Mouse (Mus musculus) embryonic facial prominence, embryonic 13.5 days (tissue): Measurements from ENCODE around the gene Npc1l1. TPM values are rescaled to one million over a fixed set of nuclear protein-coding genes. Genes with fewer than 3 reads are reported as not detected.
"Not testable (repeated sequence)": the region's sequence is repeated elsewhere in the genome, so short reads cannot be mapped to it uniquely, and the experiment has no call there.

ENCODE experiments used
- ATAC-seq: fragments of 200-750 bp; cut with Nextera tagmentation; 2 replicates; pipeline ENCODE4 v1.8.0; 2017; ENCODE audit warnings: low read depth; ENCODE audit not compliant: insufficient number of reproducible peaks, insufficient read depth, low FRiP score, low TSS enrichment
- H3K27ac ChIP-seq: fragments of 300-500 bp; sonication (generic); 2 replicates; pipeline ENCODE4 v1.5.1; 2015; ENCODE audit warnings: moderate library complexity, mild to moderate bottlenecking, inconsistent platforms
- H3K27me3 ChIP-seq: fragments of 300-500 bp; sonication (generic); 2 replicates; pipeline ENCODE4 v1.6.1; 2015; ENCODE audit warnings: mild to moderate bottlenecking, inconsistent platforms
- H3K36me3 ChIP-seq: fragments of 300-500 bp; sonication (generic); 2 replicates; pipeline ENCODE4 v1.6.1; 2015; ENCODE audit warnings: mild to moderate bottlenecking, inconsistent platforms
- H3K4me1 ChIP-seq: fragments of 300-500 bp; sonication (generic); 2 replicates; pipeline ENCODE4 v1.6.1; 2015; ENCODE audit warnings: inconsistent platforms
- H3K4me2 ChIP-seq: fragments of 300-500 bp; sonication (generic); 2 replicates; pipeline ENCODE4 v1.6.1; 2015; ENCODE audit warnings: moderate library complexity, mild to moderate bottlenecking, inconsistent platforms
- H3K4me3 ChIP-seq: fragments of 300-500 bp; sonication (generic); 2 replicates; pipeline ENCODE4 v1.5.1; 2015; ENCODE audit warnings: mild to moderate bottlenecking, inconsistent platforms
- H3K9ac ChIP-seq: fragments of 300-500 bp; sonication (generic); 2 replicates; pipeline ENCODE4 v1.6.1; 2015; ENCODE audit warnings: mild to moderate bottlenecking, inconsistent platforms
- H3K9me3 ChIP-seq: fragments of 300-500 bp; sonication (generic); 2 replicates; pipeline ENCODE4 v1.6.1; 2016; ENCODE audit warnings: inconsistent platforms
- WGBS: fragments of 180-500 bp; shearing (Covaris S2); methylation state at CpG from one replicate; pipeline ENCODE4 v1.1.7; 2015; ENCODE audit warnings: mixed read lengths; 5-methylcytosine and 5-hydroxymethylcytosine counted together
- polyA plus RNA-seq: library from polyadenylated mRNA; unstranded; fragments of >200 nt; fragmentation: Nextera tagmentation; extraction: Ambion mirVana; gene quantifications from 2 replicates; pipeline ENCODE4 v1.2.1, GENCODE M21; 2015

Npc1l1 gene
- 0.04 and 0.48 TPM in 2 replicates for polyA plus RNA-seq

DNA sequence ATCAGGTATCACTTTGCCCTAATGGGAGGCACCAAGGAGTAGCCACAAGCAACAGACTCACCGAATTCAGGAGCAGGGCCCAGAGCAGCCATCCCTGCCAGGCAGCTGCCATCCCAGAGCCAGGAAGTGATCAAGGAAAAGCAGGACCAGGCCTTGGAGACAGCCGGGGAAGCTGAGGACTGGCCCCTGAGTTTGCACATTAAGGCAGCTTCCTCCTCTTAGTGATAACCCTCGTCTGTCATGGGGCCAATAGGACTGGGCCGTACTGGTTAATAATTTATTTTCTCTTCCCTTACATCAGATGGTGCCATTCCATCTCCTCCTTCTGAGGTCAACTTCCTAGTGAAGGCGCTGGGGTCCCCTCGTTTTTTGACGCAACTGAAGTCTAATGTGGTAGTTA is at the start of gene Npc1l1:
Gene Npc1l1 (minus strand): TSS at position 132 of the 400 bp plus-strand sequence.
- WGBS: 86% methylated on average over 7 of the region's 7 CpGs
- no peak within 1 kb of the TSS for H3K4me3 ChIP-seq
- no peaks in the 10 kb centered on the region for H3K27me3 ChIP-seq
- H3K4me1 ChIP-seq: no peaks in the 10 kb centered on the region
- no peak for ATAC-seq
- no peaks in the 10 kb centered on the region for H3K36me3 ChIP-seq
- peaks cover 7% of the 10 kb centered on the region; the same call in 1 of the 2 replicates for H3K9me3 ChIP-seq
- H3K4me2 ChIP-seq: no peak within 1 kb of the TSS
- H3K27ac ChIP-seq: no peak within 1 kb of the TSS
- no peak within 1 kb of the TSS for H3K9ac ChIP-seq

DNA sequence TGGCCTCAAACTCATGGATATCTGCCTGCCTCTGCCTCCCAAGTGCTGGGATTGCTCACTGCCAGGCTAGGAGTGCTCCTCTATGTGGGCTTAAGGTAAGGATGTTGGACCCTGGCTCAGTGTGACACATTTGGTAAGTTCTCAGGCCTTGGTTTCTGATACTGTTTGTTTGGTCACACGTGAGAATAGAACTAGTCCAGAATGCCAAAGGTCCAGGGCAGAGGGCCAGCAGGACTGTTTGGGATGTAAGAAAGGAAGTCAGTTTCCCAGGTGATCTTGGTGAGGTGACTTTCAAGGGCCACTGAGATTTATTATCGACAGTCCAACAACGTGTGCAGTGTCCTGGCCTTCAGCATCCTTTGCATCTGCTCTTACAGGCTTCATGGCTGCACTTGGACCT is 46.5 kb upstream of the Npc1l1 start:
- H3K9me3 ChIP-seq: peaks cover 2% of the 10 kb centered on the region; the same call in 1 of the 2 replicates
- H3K36me3 ChIP-seq: peaks cover 16% of the 10 kb centered on the region
- H3K27me3 ChIP-seq: no peaks in the 10 kb centered on the region
- no peak overlapping the region for H3K4me3 ChIP-seq
- H3K27ac ChIP-seq: no peak overlapping the region
- peaks cover 13% of the 10 kb centered on the region for H3K4me1 ChIP-seq
- H3K9ac ChIP-seq: no peak overlapping the region
- 86% methylated on average over 3 of the region's 3 CpGs for WGBS
- ATAC-seq: no peak
- no peak overlapping the region for H3K4me2 ChIP-seq

DNA sequence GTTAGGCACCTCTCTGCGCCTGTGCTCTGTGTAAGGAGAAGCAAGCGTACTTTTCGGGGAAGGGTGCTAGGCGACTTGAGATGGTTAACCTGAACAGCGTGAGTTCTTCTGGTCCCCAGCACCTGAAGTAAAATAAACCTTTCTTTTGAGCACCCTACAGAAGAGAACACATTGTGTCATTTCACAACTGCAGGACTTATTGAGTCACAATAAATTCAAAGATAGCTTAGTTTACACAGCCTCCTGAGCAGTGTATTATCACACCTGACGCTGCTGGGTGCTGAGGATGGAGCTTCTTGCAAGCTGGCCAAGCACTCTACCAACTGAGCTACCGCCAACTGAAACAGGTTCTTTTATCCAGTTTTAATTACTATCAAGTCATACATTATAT is 45.1 kb upstream of the Npc1l1 start:
- peak overlapping the region; percentile 95 for H3K9ac ChIP-seq
- H3K36me3 ChIP-seq: peaks cover 28% of the 10 kb centered on the region
- H3K27ac ChIP-seq: 0 out of 2 replicates have a peak overlapping the region, but pooled peaks have one; percentile 55
- ATAC-seq: no peak
- WGBS: 30% methylated on average over 7 of the region's 7 CpGs
- peak overlapping the region; percentile 95 for H3K4me3 ChIP-seq
- peak overlapping the region; percentile 88 for H3K4me2 ChIP-seq
- no peaks in the 10 kb centered on the region for H3K9me3 ChIP-seq
- no peaks in the 10 kb centered on the region for H3K27me3 ChIP-seq
- H3K4me1 ChIP-seq: peaks cover 13% of the 10 kb centered on the region

DNA sequence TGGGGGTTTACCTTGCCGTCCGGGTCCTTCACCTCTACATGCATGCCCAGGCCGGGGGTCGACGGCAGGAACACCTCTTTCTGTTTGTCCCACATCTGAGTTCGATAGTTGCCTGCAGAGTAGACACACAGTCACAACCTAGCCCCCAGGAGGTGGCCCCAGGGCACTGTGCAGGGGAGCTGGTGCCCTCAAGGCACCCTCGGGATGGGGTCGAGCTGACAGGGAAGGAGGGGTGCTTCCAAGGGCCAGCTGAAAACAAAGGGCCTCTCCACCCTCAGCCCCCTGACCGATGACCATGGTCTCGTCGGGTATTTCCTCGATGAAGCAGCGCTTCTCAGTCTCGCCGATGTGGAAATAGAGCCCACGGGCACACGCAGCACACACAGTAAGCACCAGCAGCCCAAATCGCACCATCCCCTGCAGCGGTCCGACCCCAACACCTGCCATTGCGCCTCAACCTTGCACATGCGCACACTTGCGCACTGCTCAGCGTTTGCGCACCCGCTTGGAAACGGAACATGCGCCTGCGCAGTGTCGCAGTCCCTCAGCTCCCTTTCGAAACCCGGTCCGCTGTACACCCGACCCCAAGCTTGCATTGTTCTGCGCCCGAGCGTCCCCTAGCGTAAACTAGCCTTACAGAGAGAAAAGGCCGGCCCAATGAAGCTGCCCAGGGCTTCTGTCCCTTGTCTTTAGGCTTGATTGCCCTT is 44.6 kb upstream of the Npc1l1 start, which contains the start of gene Tmed4:
Gene Tmed4 (minus strand): TSS at position 484 of the 707 bp plus-strand sequence.
- H3K9me3 ChIP-seq: no peaks in the 10 kb centered on the region
- peak; percentile 91 for ATAC-seq
- peak within 1 kb of the TSS; percentile 55; the same call in 1 of the 2 replicates for H3K27ac ChIP-seq
- H3K27me3 ChIP-seq: no peaks in the 10 kb centered on the region
- H3K36me3 ChIP-seq: peaks cover 28% of the 10 kb centered on the region
- H3K9ac ChIP-seq: peak within 1 kb of the TSS; percentile 95
- peak within 1 kb of the TSS; percentile 95 for H3K4me3 ChIP-seq
- under 1% methylated on average over 39 of the region's 39 CpGs for WGBS
- H3K4me1 ChIP-seq: peaks cover 13% of the 10 kb centered on the region
- H3K4me2 ChIP-seq: peak within 1 kb of the TSS; percentile 88

DNA sequence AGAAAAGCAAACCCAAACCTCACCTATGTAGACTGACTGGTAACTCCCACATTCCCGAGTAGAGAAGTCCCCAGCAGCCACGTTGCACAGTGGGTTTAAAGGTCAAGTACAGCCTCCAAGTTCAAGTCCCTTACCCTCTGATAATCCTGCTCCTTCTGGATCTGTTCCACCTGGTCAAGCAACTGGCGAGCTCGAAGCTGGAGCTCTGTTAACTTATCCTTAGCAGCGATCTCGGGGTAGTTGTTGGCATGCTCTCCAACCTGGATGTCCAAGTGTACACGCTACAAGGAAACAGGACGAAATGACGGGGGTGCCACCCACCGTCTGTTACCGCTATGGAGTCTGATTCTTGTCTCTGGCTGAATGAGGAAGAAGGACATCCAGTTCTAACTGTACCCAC is 43.7 kb upstream of the Npc1l1 start:
- no peak for ATAC-seq
- Histone ChIP-seq H3K27me3 (no peaks in the 10 kb centered on the region), H3K9ac (peak overlapping the region; percentile 95), H3K36me3 (peaks cover 28% of the 10 kb centered on the region), H3K9me3 (no peaks in the 10 kb centered on the region), H3K27ac (no peak overlapping the region), H3K4me3 (peak overlapping the region; percentile 95), H3K4me1 (peaks cover 13% of the 10 kb centered on the region), H3K4me2 (peak overlapping the region; percentile 88)
- 62% methylated on average over 11 of the region's 11 CpGs for WGBS

DNA sequence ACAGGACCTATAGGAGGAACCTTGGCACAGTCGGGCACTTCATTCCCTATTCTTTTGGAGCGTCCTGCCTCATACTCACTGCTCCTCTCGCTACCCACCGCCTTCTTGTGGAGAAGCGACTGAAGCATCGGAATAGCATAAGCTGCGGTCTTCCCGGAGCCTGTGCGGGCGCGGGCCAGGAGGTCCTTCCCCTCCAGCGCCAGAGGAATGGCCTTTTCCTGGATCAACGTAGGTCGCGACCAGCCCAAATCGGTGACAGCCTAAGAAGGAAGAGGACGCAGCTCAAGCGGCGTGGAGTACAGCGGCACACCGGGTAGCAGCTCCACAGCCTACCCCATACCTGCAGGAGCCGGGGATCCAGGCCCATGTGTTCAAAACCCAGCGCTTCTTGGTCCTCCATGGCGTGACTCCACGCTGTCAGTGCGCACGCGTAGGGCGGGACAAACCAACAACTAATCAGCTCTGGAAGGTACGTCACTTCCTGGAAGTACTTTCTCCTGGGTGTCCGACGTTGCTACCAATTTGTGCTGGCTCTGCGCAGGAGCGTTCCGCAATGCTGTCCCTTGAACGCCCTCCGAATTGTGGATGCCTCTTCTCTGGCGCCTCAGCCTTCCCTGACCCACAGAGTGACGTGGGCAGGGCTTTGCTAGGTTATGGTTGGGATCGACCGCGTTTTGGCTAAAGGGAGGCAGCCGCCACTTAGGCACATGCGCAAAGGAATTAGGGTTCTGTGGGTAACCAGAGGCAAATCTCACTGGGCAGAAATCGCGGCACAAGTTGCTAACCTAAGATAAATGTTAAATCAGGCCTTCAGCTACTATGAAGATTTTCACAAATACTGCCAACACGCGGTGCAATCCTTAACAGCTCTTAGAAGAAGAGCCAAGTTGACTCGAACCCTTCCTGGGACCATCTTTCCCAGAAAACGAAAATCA is 37.6 kb upstream of the Npc1l1 start, which contains the start of gene Ddx56:
Gene Ddx56 (minus strand): TSS at position 453 of the 935 bp plus-strand sequence.
- peaks cover 60% of the 10 kb centered on the region for H3K36me3 ChIP-seq
- 2% methylated on average over 50 of the region's 50 CpGs for WGBS

DNA sequence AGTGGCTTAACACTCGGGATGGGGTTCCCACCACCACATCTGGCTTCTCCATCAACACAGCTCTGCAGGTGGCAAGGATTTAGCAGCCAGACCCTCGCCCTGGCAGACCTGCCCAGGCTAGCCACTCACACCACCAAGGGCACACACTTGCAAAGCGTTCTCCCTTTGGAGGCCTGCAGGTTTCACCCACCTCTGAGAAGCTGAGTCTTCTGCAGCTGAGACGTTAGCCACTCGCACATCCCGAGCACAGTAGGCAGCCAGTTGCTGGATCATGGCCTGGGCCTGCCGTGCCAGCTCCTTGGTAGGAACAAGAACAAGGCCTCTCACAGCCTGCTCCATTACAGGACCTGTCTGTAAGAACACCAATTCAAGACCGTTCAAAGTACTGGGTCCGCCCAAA is 36.7 kb upstream of the Npc1l1 start:
- Histone ChIP-seq H3K27ac (no peak overlapping the region), H3K4me3 (peak overlapping the region; percentile 88), H3K4me2 (peak overlapping the region; percentile 94), H3K27me3 (no peaks in the 10 kb centered on the region), H3K4me1 (peaks cover 10% of the 10 kb centered on the region), H3K9me3 (no peaks in the 10 kb centered on the region), H3K9ac (peak overlapping the region; percentile 90), H3K36me3 (peaks cover 60% of the 10 kb centered on the region)
- WGBS: 64% methylated on average over 9 of the region's 9 CpGs
- ATAC-seq: no peak

More for the DNA sequence above, 37.6 kb upstream of the Npc1l1 start, which contains the start of gene Ddx56:
- Histone ChIP-seq H3K4me2 (peak within 1 kb of the TSS; percentile 94), H3K9me3 (no peaks in the 10 kb centered on the region), H3K9ac (peak within 1 kb of the TSS; percentile 90), H3K4me3 (peak within 1 kb of the TSS; percentile 88), H3K4me1 (peaks cover 10% of the 10 kb centered on the region), H3K27me3 (no peaks in the 10 kb centered on the region), H3K27ac (peak within 1 kb of the TSS; percentile 97)
- peak; percentile 89 for ATAC-seq

DNA sequence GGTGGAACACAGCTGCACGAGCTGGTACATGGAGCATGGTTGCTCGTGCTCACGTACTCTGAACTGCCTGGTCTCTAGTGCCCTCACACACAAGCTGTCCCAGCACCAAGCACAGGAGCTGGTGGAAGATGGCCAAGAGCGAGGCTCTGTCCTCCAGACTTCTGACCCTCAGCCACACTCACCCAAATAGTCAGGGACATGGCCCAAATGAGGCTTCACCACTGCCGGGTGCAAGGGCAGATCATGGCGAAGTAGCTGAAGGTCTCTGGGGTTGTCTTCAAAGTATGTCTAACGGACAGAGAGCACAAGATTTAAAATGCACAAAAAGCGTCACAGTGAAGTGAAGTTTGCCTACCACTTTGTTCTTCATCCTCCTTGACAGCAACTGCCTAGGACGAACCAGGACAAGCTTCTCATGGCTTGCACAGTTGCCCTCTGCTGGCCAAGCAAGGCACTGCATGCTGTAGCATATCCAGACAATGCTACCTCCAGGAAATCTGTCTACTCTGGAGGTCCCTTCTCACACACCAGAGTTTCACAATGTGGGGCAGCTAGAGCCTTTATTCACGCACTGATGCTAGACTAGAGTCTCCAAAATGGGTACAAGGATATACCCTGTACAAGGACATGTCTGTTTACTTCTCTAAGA is 31.6 kb upstream of the Npc1l1 start:
- ATAC-seq: no peak
- no peak overlapping the region for H3K27ac ChIP-seq
- H3K9ac ChIP-seq: no peak overlapping the region
- H3K4me2 ChIP-seq: no peak overlapping the region
- H3K4me1 ChIP-seq: peaks cover 6% of the 10 kb centered on the region
- H3K4me3 ChIP-seq: no peak overlapping the region
- no peaks in the 10 kb centered on the region for H3K27me3 ChIP-seq
- WGBS: 80% methylated on average over 10 of the region's 10 CpGs
- H3K9me3 ChIP-seq: no peaks in the 10 kb centered on the region
- peaks cover 89% of the 10 kb centered on the region for H3K36me3 ChIP-seq

DNA sequence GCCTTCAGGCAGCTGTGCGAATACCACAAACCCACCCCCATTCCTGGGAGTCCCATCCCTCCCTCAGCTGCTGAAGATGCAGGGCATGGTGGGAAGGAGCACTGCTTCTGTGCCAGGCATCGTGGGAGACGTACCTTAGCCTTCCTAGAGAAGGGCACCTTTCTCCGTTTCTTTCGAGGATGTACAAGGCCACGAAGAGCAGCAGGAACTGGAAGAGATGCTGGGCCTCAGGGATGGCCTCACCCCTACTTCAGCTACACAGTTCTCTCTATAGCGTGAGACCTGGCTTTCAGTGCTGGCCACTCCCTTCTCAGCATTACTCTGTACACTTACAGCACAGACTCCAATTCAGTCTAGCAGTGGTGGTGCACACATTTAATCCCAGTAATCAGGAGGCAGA is 29.5 kb upstream of the Npc1l1 start:
- Histone ChIP-seq H3K9ac (no peak overlapping the region), H3K4me2 (no peak overlapping the region), H3K36me3 (peaks cover 71% of the 10 kb centered on the region), H3K4me3 (no peak overlapping the region), H3K4me1 (no peaks in the 10 kb centered on the region), H3K27ac (no peak overlapping the region), H3K9me3 (no peaks in the 10 kb centered on the region), H3K27me3 (no peaks in the 10 kb centered on the region)
- WGBS: 90% methylated on average over 7 of the region's 7 CpGs
- ATAC-seq: no peak

DNA sequence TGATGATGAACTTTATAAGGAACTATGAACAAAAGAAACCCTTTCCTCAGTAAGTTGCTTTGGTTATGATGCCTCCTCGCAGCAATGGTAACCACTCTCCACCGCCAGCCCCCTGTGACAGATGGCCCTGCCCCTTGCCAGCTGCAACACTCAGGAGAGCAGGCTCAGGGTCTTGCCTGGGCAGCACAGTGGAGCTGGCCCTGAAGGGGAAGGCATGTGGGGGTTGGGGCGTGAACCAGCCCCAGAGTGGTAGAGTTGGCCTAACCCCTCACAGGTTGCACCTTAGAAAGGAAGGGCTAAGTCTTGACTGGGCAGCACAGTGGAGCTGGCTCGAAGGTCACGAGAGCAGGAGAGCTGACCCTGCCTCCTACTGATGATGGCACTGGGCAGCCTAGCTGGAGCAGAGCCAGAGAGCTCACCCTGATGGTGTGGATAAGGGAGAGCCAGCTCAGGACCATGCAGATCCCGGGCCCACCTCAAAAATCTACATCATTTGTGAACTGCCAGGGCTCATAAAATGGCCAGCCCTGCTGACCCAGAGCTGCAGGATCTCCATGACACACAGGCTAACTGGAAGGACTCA is 26.6 kb upstream of the Npc1l1 start:
- H3K4me3 ChIP-seq: no peak overlapping the region
- H3K4me1 ChIP-seq: no peaks in the 10 kb centered on the region
- H3K27ac ChIP-seq: no peak overlapping the region
- no peaks in the 10 kb centered on the region for H3K9me3 ChIP-seq
- no peaks in the 10 kb centered on the region for H3K27me3 ChIP-seq
- 75% methylated on average over 6 of the region's 6 CpGs for WGBS
- peaks cover 43% of the 10 kb centered on the region for H3K36me3 ChIP-seq
- H3K4me2 ChIP-seq: no peak overlapping the region
- no peak overlapping the region for H3K9ac ChIP-seq
- no peak for ATAC-seq

DNA sequence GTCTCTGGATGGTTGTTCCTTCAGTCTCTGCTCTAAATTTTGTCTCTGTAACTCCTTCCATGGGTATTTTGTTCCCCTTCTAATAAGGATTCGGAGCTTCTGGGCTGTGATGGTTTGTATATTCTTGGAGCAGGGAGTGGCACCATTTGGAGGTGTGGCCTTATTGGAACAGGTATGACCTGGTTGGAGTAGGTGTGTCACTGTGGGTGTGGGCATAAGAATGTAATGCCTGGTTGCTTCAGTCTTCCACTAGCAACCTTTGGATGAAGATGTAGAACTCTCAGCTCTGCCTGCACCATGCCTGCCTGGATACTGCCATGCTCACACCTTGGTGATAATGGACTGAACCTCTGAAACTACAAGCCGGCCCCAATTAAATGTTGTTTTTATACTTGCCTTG is 24.7 kb upstream of the Npc1l1 start:
- H3K27me3 ChIP-seq, H3K4me1 ChIP-seq, H3K4me3 ChIP-seq, ATAC-seq, H3K9ac ChIP-seq, H3K4me2 ChIP-seq, H3K27ac ChIP-seq, H3K9me3 ChIP-seq: not testable (repeated sequence)
- peaks cover 23% of the 10 kb centered on the region for H3K36me3 ChIP-seq
- WGBS: 95% methylated on average over 2 of the region's 2 CpGs
